Mouse (Mus musculus) embryo, embryonic 11.5 days (tissue): ENCODE results near the gene Tas2r135.

Experiments used
- DNase-seq: peaks from one replicate; pipeline ENCODE4 v3.0.0-alpha.2; 2012; ENCODE audit warnings: low read depth, low spot score

Tas2r135 gene

GRCm38 (mm10) chr6:42426337-42426736, 21.1 kb downstream of the Tas2r135 start:
- DNase-seq, result no peak

GRCm38 (mm10) chr6:42433554-42433953, 28.3 kb downstream of the Tas2r135 start:
- DNase-seq, result no peak

- DNase-seq, result no peak
Observed at GRCm38 (mm10) chr6:42434446-42434845, 29.2 kb downstream of the Tas2r135 start, which contains the start of gene Tas2r126. Gene Tas2r126 (plus strand): TSS chr6:42434535.

GRCm38 (mm10) chr6:42435490-42435889, 30.3 kb downstream of the Tas2r135 start:
- no peak for DNase-seq

- no peak for DNase-seq
Observed at GRCm38 (mm10) chr6:42441395-42441794, 36.2 kb downstream of the Tas2r135 start.

- DNase-seq, result no peak
Observed at GRCm38 (mm10) chr6:42444491-42444890, 39.3 kb downstream of the Tas2r135 start.

GRCm38 (mm10) chr6:42447381-42447780, 42.1 kb downstream of the Tas2r135 start:
- no peak for DNase-seq
